Mouse (Mus musculus) right cerebral cortex, adult 18-20 months (tissue): ENCODE data around the gene Gins1.
"Not testable (repeated sequence)": the region's sequence is repeated elsewhere in the genome, so short reads cannot be mapped to it uniquely, and the experiment has no call there.

Source experiments
- DNase-seq: peaks from one replicate; pipeline ENCODE4 v3.0.0; 2022; ENCODE audit warnings: mixed read lengths

Gene Gins1

DNA sequence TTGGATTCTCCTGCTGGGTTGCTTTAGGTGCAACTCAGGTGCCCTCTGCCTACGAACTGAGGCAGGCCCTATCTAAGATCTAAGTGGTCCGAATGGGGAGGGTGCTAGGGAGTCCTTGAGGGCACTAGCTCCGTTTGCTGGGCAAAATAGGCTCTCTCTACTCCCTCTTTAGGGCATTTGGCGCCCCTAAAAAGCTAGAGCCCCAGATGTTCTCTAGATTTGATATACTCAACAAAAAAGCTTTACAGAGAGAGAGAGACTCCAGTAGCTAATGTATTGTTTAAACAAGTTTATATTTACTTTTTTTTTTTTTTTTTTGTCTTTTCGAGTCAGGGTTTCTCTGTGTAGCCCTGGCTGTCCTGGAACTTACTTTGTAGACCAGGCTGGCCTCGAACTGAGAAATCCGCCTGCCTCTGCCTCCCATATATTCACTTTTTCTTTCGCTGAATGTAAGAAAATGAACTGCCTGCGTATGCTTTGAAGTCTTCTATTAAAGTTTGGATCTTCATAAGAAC is at the start of gene Gins1:
Gins1 (plus strand) TSS at position 465 of the 515 bp plus-strand sequence.
- no peak for DNase-seq

GRCm38 (mm10) chr2:150858724-150859487 is 46.3 kb upstream of the Gins1 start:
- DNase-seq = no peak

DNA sequence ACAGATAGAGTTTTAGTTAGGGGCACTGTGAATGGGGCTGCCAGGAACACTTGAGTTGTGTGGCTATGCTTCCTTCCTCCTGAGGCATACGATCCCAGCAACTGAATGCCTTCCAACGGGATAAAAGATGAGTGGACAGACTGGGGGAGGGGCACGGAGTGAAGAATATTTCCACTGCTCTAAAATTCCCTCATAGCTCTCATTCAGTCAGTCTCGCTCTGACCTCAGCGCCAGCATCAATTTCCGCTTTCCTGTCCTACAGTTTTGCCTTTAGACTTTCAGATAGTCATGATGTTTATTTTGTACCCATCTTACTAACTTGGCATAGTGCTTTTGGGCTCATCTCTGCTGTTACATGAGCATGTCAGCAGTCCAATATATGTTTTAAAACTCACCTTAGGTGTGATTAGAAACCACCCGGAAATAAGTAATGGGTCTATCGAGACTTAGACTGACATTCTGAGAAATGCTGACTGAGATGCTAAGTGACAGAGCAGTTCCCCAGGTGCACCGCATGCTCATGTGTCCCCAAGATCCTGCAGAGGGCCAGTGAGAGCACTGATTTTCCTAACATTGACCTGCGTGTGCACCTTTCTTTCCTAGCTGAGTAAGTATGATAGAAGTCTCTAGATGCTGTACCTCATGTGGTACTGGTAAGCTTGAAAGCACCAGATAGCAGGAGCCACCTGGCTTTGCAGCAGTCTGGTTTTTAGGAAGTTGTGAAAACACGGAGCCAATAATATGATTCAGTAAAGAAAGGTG is 45.3 kb upstream of the Gins1 start:
- no peak for DNase-seq

- DNase-seq = no peak
Observed at GRCm38 (mm10) chr2:150861128-150861527, 44.1 kb upstream of the Gins1 start.

GRCm38 (mm10) chr2:150867021-150867420 is 38.2 kb upstream of the Gins1 start:
- DNase-seq = no peak

DNA sequence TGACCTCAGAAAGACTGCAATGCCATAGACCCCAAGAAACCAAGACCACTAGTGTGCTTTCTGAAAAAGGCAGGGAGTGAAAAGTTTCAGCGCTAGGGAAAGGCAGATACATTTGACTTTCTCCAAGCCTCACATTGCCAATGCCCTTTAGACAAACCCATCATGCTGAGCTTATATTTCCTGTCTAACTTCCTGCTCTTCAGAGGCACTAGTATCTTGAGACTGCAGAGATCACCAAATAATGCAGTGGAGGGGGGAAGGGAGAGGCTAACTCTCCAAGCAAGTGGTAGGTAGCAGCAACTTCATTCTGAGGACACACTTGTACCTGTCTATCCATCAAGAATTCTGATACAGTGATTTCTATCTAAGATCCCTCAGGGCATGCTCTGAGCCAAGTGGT is 35.8 kb upstream of the Gins1 start:
- DNase-seq = no peak

DNA sequence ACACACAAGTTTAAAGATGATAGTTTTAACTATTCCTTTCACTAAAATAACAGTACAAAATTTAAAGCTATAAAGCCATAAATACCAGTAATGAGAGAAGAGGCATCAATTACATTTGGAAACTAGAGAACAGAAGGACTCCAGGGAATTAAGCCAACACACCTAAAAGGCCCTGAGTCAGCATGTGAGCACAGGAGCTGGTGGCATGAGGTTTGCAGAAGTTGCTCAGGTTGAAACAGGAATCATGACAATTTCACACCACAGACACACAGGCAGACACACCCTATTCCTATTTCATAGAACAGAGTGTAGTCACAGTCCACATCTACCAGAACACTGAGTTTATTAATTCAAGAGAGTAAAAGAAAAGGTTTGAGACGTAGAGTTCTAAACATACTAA is 30.7 kb upstream of the Gins1 start:
- no peak for DNase-seq

- no peak for DNase-seq
Observed at GRCm38 (mm10) chr2:150875226-150875625, 30.0 kb upstream of the Gins1 start.

- DNase-seq = no peak
Observed at GRCm38 (mm10) chr2:150877561-150877960, 27.6 kb upstream of the Gins1 start.

DNA sequence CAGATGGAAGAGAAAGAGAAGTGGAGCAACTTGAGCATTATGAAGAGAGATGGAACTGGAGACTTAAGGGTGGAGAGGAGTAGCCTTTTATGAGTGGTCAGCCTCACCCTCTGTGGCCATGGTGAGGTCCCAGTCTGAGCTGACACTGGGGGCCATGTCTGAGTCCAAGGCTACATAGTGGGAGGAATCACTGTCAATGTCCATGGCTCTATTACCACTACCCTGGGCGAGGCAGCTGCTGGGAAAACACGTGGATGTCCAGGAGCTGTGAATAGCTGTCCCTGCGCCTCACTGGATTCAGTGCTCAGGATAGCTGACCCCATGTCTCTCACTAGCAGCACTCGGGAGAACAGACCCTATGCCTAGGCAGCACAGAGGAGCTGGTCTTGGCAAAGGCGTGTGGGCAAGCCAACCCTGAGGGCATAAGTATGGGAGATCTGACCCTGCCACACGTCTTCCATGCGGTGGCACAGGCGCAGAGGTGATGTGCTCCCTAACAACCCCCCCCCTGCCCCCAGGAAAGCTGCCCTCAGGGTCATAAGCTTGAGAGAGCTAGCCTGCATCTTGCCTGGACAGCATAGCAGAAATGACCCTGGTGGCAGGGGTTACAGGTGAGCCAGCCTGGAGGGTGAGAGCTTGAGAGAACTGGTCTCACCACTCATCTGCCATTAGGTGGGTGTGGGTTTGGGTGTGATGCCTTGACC is 21.0 kb upstream of the Gins1 start:
- DNase-seq = no peak

DNA sequence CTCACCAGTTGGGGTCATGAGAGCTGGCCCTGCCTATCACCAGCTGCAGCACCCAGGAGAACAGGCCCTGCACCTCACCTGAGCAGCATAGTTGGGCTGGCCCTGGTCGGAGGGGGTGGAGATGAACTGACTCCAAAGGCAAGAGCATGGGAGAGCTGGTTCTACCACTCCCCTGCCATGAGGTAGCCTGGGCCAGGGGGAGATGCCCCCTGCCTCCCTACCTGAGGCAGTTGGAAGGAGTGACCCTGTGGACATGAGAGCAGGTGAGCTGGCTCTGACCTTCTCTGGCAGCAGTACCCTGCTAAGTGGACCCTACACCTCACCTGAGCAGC is 20.5 kb upstream of the Gins1 start:
- DNase-seq = no peak

DNA sequence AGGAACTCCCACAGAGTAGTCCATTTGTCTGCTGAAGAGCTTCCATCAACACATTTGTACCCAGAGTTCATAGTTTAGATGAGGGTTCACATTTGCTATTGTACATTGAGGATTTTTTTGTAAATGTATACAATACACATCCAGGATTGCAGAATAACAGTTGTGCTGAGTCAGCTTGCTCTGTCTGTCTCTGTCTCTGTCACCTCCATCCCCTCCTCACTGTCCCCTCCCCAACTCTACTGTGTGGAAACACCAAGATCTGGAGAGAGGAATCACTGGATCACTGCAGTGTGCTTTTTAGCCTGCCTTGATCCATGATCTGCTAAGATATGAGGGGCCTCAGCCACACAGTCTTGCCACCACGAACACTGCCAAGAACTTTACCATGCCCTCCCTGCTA is 19.4 kb upstream of the Gins1 start:
- DNase-seq = no peak

GRCm38 (mm10) chr2:150886315-150886714 is 18.9 kb upstream of the Gins1 start:
- no peak for DNase-seq

DNA sequence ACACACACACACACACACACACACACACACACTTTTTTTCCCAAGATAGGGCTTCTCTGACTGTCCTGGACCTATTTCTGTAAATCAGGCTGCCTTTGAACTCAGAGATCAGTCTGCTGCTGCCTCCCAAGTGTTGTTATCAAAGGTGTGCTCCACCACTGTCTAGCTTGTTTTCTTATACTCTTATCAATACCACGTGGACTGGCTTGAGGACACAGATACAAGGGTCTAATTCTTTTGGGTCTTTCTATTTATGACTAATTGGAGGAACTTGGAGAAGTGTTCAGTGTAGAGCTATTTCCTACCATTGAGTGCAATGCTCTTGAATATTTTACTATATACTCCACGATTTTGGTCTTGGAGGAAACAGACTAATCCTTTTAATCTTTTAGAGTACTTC is 17.8 kb upstream of the Gins1 start:
- no peak for DNase-seq

DNA sequence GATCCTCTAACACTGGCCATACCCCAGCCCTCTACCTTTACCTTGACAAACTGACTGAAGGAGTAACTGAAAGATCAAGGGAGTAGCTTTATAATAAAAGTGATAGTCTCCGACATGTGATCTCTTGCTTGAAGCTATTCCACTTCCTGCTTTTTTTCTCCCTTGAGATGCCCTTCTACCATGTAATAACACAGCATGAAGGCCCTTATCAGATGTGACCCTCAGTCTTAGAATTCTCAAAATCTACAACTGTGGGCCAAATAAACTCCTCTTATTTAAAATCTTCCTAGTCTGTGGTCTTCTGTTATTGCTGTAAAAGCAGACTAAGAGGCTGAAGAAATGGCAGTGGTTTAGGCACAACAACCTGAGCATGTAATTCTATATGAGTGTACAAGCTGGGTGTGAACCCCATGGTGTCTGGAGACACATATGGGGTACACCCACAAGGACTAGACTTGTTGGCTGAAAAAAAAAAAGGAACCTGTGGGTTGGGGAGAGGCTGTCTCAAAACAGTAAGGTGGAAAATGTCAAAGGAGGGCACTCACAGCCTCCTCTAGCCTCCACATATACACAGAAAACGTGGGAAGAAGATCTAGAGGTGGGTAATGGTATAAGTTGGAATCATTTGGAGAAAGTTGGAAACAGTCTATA is 10.5 kb upstream of the Gins1 start:
- no peak for DNase-seq

- no peak for DNase-seq
Observed at GRCm38 (mm10) chr2:150895691-150896252, 9.4 kb upstream of the Gins1 start.

- DNase-seq = no peak
Observed at GRCm38 (mm10) chr2:150900341-150900740, 4.9 kb upstream of the Gins1 start.

GRCm38 (mm10) chr2:150902347-150902746 is 2.9 kb upstream of the Gins1 start:
- no peak for DNase-seq

DNA sequence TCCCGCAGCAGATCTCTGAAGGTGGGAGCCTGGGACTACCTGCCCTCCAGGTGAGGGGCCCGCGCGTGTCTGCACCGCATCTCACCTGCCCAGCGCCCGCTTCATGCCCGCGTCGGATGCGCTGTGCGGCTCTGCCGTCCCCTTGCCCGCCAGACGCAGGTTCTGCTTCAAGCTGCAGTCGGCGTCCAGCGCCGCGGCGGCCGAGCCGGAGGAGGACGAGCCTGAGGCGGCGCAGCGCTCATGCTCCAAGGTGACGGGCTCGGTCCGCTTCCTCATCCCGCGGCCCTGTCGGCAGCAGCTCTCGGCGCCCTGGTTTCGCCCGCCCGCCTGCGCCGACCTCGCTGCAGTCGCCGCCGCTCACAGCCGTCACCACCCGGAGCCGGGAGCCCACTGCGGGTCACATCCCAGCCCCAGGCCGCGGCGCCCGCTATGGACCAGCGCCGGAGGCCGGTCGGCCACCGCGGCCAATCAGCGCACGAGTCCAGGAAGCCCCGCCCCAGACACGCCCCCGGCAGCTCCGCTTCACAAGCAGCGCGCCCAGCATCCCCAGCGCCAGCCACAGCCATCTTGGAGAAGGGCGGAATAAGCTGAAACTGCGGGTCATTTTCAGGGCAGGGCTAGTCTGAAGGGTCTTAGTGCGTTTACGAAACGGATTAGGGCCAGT is 796 bp upstream of the Gins1 start, which contains the start of gene Abhd12:
Abhd12 (minus strand) TSS at position 470 of the 664 bp plus-strand sequence.
- peak; percentile 97 for DNase-seq

DNA sequence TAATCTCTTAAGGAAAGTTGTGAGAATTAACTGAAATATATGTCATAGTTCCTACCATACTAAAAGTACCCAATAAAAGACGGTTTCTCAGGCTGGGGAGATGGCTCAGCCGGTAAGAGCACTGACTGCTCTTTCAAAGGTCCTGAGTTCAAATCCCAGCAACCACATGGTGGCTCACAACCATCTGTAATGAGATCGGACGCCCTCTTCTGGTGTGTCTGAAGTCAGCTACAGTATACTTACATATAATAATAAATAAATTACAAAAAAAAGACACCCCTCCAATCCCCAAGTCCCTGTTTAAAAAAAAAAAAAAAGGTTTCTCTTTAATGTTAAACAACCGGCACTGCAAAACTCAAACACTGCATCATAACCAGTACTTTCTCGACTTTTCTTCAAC is 3.7 kb downstream of the Gins1 start:
- not testable (repeated sequence) for DNase-seq

DNA sequence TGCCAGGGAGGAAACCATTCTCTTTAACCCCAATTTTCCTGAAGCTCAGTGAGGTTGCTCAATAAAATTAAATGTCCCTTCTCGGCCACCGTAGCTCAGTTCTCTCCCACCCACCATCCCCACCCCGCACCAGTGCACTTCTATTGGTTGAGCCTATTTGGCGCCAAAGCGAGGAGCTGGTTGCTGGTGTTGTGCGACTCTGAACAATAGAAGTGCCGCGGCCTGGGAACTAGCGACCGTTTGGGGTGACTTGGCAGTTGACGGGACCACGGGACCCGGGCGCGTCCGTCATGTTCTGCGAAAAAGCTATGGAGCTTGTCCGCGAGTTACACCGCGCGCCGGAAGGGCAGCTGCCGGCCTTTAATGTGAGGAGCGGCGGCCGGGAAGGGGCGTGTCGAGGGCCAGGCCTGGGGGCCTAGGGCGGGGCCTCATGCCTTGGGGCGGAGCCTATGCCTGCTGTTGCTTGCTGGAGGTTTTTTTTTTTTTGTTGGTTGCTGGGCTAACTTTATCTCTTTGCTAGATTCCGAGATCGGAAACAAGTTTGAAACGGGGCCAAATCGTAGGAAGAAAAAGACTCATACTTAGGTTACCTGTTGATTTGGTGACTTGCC is 4.3 kb downstream of the Gins1 start:
- peak; percentile 88 for DNase-seq
